Mouse (Mus musculus): ENCODE measurements around the gene Insl6. TPM values are rescaled to one million over a fixed set of nuclear protein-coding genes. Genes with fewer than 3 reads are reported as not detected.

Gene Insl6
- polyA plus RNA-seq, 1 experiment: 1.5 TPM

- Histone ChIP-seq H3K4me3 (ENCODE audit: extremely low read depth, insufficient read depth, insufficient read length) (no peak overlapping the region), H3K27ac (ENCODE audit: insufficient read depth, low read length) (no peak overlapping the region), H3K27me3 (ENCODE audit: control insufficient read depth, insufficient read depth, low read length) (no peaks in the 10 kb centered on the region), H3K4me1 (ENCODE audit: control insufficient read depth, insufficient read depth, insufficient read length) (no peaks in the 10 kb centered on the region), H3K36me3 (ENCODE audit: control insufficient read depth, insufficient read depth, low read length) (peaks cover 46% of the 10 kb centered on the region)
- no peak for TF ChIP-seq CTCF (IDR thresholded peaks at IDR 0.05; ENCODE audit: extremely low read depth, insufficient read depth, insufficient read length, insufficient replicate concordance)
- no peak for TF ChIP-seq POLR2A (IDR thresholded peaks at IDR 0.05; ENCODE audit: low read depth, low read length)
- DNase-seq (ENCODE audit: low read depth in 1 of 2, low spot score in 2 of 2): no peak
- WGBS: 72% methylated on average over 2 of the region's 2 CpGs
These were observed 30.4 kb downstream of the Insl6 start for GRCm38 (mm10) chr19:29294756-29295155.

GRCm38 (mm10) chr19:29292546-29292945, 32.6 kb downstream of the Insl6 start:
- no peak overlapping the region for H3K27ac ChIP-seq (ENCODE audit: insufficient read depth, low read length)
- no peak for TF ChIP-seq POLR2A (IDR thresholded peaks at IDR 0.05; ENCODE audit: low read depth, low read length)
- no peak for TF ChIP-seq CTCF (IDR thresholded peaks at IDR 0.05; ENCODE audit: extremely low read depth, insufficient read depth, insufficient read length, insufficient replicate concordance)
- no peak overlapping the region for H3K4me3 ChIP-seq (ENCODE audit: extremely low read depth, insufficient read depth, insufficient read length)
- no peak for DNase-seq (ENCODE audit: low read depth in 1 of 2, low spot score in 2 of 2)
- WGBS: 84% methylated on average over 4 of the region's 4 CpGs
- H3K4me1 ChIP-seq (ENCODE audit: control insufficient read depth, insufficient read depth, insufficient read length): no peaks in the 10 kb centered on the region
- no peaks in the 10 kb centered on the region for H3K27me3 ChIP-seq (ENCODE audit: control insufficient read depth, insufficient read depth, low read length)
- peaks cover 43% of the 10 kb centered on the region for H3K36me3 ChIP-seq (ENCODE audit: control insufficient read depth, insufficient read depth, low read length)

DNA sequence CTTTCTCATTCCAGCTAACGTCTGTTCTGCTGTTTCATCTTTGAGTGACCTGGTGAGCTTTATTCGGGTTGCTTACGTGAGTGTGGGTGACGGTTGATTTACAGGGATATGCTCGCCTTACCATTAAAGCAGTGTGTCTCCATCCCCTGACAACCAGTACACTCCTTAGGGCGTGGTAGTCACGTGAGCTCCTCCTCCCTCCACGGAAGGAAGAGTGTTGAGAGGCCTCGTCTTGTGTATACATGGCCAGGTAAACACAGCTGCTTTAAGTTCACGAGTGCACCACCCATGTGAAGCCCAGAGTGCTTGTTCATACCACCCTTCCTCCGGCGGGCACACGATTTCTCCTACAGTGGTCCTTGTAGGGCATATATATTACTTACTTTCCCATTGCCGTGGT, 33.6 kb downstream of the Insl6 start:
- no peak overlapping the region for H3K4me3 ChIP-seq (ENCODE audit: extremely low read depth, insufficient read depth, insufficient read length)
- no peak for DNase-seq (ENCODE audit: low read depth in 1 of 2, low spot score in 2 of 2)

GRCm38 (mm10) chr19:29287863-29288262, 37.3 kb downstream of the Insl6 start:
- 90% methylated on average over 8 of the region's 8 CpGs for WGBS
- no peak overlapping the region for H3K4me3 ChIP-seq (ENCODE audit: extremely low read depth, insufficient read depth, insufficient read length)
- no peak overlapping the region for H3K27ac ChIP-seq (ENCODE audit: insufficient read depth, low read length)
- H3K27me3 ChIP-seq (ENCODE audit: control insufficient read depth, insufficient read depth, low read length): no peaks in the 10 kb centered on the region
- DNase-seq (ENCODE audit: low read depth in 1 of 2, low spot score in 2 of 2): no peak
- no peak for TF ChIP-seq CTCF (IDR thresholded peaks at IDR 0.05; ENCODE audit: extremely low read depth, insufficient read depth, insufficient read length, insufficient replicate concordance)
- no peak for TF ChIP-seq POLR2A (IDR thresholded peaks at IDR 0.05; ENCODE audit: low read depth, low read length)
- peaks cover 48% of the 10 kb centered on the region for H3K36me3 ChIP-seq (ENCODE audit: control insufficient read depth, insufficient read depth, low read length)
- H3K4me1 ChIP-seq (ENCODE audit: control insufficient read depth, insufficient read depth, insufficient read length): no peaks in the 10 kb centered on the region

More for the DNA sequence above, 33.6 kb downstream of the Insl6 start:
- H3K27me3 ChIP-seq (ENCODE audit: control insufficient read depth, insufficient read depth, low read length): no peaks in the 10 kb centered on the region
- TF ChIP-seq CTCF (IDR thresholded peaks at IDR 0.05; ENCODE audit: extremely low read depth, insufficient read depth, insufficient read length, insufficient replicate concordance) (no peak), POLR2A (IDR thresholded peaks at IDR 0.05; ENCODE audit: low read depth, low read length) (no peak)
- H3K36me3 ChIP-seq (ENCODE audit: control insufficient read depth, insufficient read depth, low read length): peaks cover 47% of the 10 kb centered on the region
- 92% methylated on average over 14 of the region's 14 CpGs for WGBS
- no peak overlapping the region for H3K27ac ChIP-seq (ENCODE audit: insufficient read depth, low read length)
- no peaks in the 10 kb centered on the region for H3K4me1 ChIP-seq (ENCODE audit: control insufficient read depth, insufficient read depth, insufficient read length)

- no peak for TF ChIP-seq POLR2A (IDR thresholded peaks at IDR 0.05; ENCODE audit: low read depth, low read length)
- no peak for TF ChIP-seq CTCF (IDR thresholded peaks at IDR 0.05; ENCODE audit: extremely low read depth, insufficient read depth, insufficient read length, insufficient replicate concordance)
- H3K4me3 ChIP-seq (ENCODE audit: extremely low read depth, insufficient read depth, insufficient read length): no peak overlapping the region
- H3K4me1 ChIP-seq (ENCODE audit: control insufficient read depth, insufficient read depth, insufficient read length): no peaks in the 10 kb centered on the region
- peaks cover 39% of the 10 kb centered on the region for H3K36me3 ChIP-seq (ENCODE audit: control insufficient read depth, insufficient read depth, low read length)
- no peak overlapping the region for H3K27ac ChIP-seq (ENCODE audit: insufficient read depth, low read length)
- no peaks in the 10 kb centered on the region for H3K27me3 ChIP-seq (ENCODE audit: control insufficient read depth, insufficient read depth, low read length)
- 73% methylated on average over 7 of the region's 7 CpGs for WGBS
- no peak for DNase-seq (ENCODE audit: low read depth in 1 of 2, low spot score in 2 of 2)
These were observed 39.7 kb downstream of the Insl6 start for GRCm38 (mm10) chr19:29285451-29285869.

GRCm38 (mm10) chr19:29278944-29279587, 46.1 kb downstream of the Insl6 start:
- Histone ChIP-seq H3K27ac (ENCODE audit: insufficient read depth, low read length) (no peak overlapping the region), H3K4me3 (ENCODE audit: extremely low read depth, insufficient read depth, insufficient read length) (no peak overlapping the region), H3K4me1 (ENCODE audit: control insufficient read depth, insufficient read depth, insufficient read length) (no peaks in the 10 kb centered on the region), H3K36me3 (ENCODE audit: control insufficient read depth, insufficient read depth, low read length) (peaks cover 31% of the 10 kb centered on the region), H3K27me3 (ENCODE audit: control insufficient read depth, insufficient read depth, low read length) (no peaks in the 10 kb centered on the region)
- TF ChIP-seq POLR2A (IDR thresholded peaks at IDR 0.05; ENCODE audit: low read depth, low read length) (no peak), CTCF (IDR thresholded peaks at IDR 0.05; ENCODE audit: extremely low read depth, insufficient read depth, insufficient read length, insufficient replicate concordance) (no peak)
- 91% methylated on average over 6 of the region's 6 CpGs for WGBS
- DNase-seq (ENCODE audit: low read depth in 1 of 2, low spot score in 2 of 2): no peak

DNA sequence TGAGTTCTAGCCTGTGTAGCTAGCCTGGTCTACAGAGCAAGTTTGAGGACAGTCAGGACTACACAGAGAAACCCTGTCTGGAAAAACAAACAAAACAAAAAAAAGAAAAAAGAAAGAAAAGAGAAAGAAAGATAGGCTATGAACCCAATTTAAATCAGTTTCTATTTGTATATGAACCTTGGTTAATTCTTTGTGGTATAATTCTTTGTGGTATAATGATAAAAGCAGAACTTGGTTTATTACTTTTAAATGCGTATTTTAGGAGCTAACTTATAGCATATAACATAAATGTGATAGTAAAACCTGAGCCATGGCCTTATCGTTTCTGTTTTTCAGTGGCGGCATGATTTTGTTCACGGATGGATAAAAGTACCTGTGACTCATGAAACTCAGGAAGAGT, 48.7 kb downstream of the Insl6 start:
- no peaks in the 10 kb centered on the region for H3K27me3 ChIP-seq (ENCODE audit: control insufficient read depth, insufficient read depth, low read length)
- TF ChIP-seq POLR2A (IDR thresholded peaks at IDR 0.05; ENCODE audit: low read depth, low read length) (no peak), CTCF (IDR thresholded peaks at IDR 0.05; ENCODE audit: extremely low read depth, insufficient read depth, insufficient read length, insufficient replicate concordance) (no peak)
- 98% methylated on average over 4 of the region's 4 CpGs for WGBS
- H3K4me1 ChIP-seq (ENCODE audit: control insufficient read depth, insufficient read depth, insufficient read length): no peaks in the 10 kb centered on the region
- H3K4me3 ChIP-seq (ENCODE audit: extremely low read depth, insufficient read depth, insufficient read length): no peak overlapping the region
- peaks cover 28% of the 10 kb centered on the region for H3K36me3 ChIP-seq (ENCODE audit: control insufficient read depth, insufficient read depth, low read length)
- H3K27ac ChIP-seq (ENCODE audit: insufficient read depth, low read length): no peak overlapping the region
- DNase-seq (ENCODE audit: low read depth in 1 of 2, low spot score in 2 of 2): no peak

All from spleen, adult 2 months (tissue).